Mouse (Mus musculus) bone marrow macrophage, adult 2 months (primary cell): ENCODE results near the gene Klhl10.

Source experiments
- CTCF ChIP-seq: IDR thresholded peaks from 2 replicates; pipeline ENCODE4 v1.5.1; 2012; ENCODE audit warnings: low read depth, mild to moderate bottlenecking, low read length, moderate library complexity
- POLR2A ChIP-seq: IDR thresholded peaks from 2 replicates; pipeline ENCODE4 v1.6.1; 2012; ENCODE audit warnings: mild to moderate bottlenecking, low read depth, low read length, borderline replicate concordance

DNA sequence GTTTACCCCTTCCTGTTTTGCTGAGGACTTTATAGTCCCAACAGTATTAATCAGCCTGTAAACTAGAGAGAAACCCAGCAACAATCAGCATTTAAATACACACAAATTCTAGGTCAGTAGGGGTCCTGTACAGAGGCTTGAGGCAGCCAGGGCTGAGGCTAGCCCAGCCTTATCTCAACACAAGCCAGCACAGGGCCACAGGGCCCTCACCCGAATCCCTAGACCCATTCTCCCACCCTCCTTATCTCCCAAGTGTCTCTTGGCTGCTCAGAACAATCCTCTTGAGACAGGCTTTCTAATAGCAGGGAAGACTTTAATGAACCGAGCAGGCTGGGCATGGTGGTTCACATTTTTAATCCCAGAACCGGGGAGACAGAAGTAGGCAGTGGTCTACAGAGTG lies 58.5 kb downstream of the Klhl10 start:
- TF ChIP-seq CTCF (no peak), POLR2A (no peak)
